Mouse (Mus musculus): ENCODE data around the gene Rgcc.

DNA sequence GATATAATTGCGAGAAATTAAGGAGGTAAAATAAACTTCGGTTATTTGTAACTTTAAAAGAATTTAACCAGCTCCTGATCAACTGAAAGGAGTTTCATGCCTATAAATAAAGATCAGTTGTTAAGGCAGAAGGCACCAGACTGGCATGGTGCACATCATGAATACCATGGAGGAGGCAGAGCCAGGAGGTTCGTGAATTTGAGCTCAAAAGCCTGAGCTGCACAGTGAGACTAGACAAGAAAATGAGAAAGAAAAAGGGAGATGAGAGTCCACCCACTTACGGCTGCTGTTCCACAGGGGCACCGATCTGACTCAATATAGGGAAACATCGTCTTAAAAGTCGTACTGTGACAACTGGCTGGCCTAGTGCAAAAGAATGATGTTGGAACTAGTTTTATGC lies 17.5 kb downstream of the Rgcc start:
- TF ChIP-seq CTCF (IDR thresholded peaks at IDR 0.05; ENCODE audit: extremely low read depth, insufficient read depth, low read length) (no peak), POLR2A (IDR thresholded peaks at IDR 0.05; ENCODE audit: extremely low read depth, insufficient read depth, low read length) (no peak)

Data from cortical plate, adult 2 months (tissue).